Mouse (Mus musculus) heart, adult 2 months (tissue): ENCODE measurements at regions not wholly inside any gene's neighbourhood (a gene's known extent, or its start where the extent isn't known, plus 50 kb on each side); places are given as distances from the start of the nearest gene placed in this dataset.

ENCODE experiments used
- DNase-seq, 2 experiments: peaks; one replicate each; pipeline ENCODE4 v3.0.0; 2021
- H3K27ac ChIP-seq: fragments of 200-600 bp; 2 replicates; pipeline ENCODE4 v1.8.1; 2022
- H3K27me3 ChIP-seq: fragments of 200-500 bp; 2 replicates; pipeline ENCODE4 v1.6.1; 2012; ENCODE audit warnings: mild to moderate bottlenecking, low read length, inconsistent platforms, mixed read lengths; ENCODE audit not compliant: control insufficient read depth, insufficient read depth
- H3K36me3 ChIP-seq: fragments of 200-500 bp; 2 replicates; pipeline ENCODE4 v1.6.1; 2012; ENCODE audit warnings: low read length, inconsistent platforms; ENCODE audit not compliant: control insufficient read depth, insufficient read depth
- H3K4me1 ChIP-seq: fragments of 200-500 bp; 2 replicates; pipeline ENCODE4 v1.6.1; 2011; ENCODE audit warnings: low read length; ENCODE audit not compliant: control insufficient read depth, insufficient read depth
- H3K4me3 ChIP-seq: fragments of 200-600 bp; 2 replicates; pipeline ENCODE4 v1.8.1; 2022
- H3K79me2 ChIP-seq: fragments of 200-500 bp; replicated peaks from 2 replicates; pipeline ENCODE4 v1.6.1; 2012; ENCODE audit warnings: mild to moderate bottlenecking, inconsistent platforms, low read length, moderate library complexity, mixed read lengths; ENCODE audit not compliant: control insufficient read depth, insufficient read depth
- H3K9ac ChIP-seq: fragments of 200-500 bp; 2 replicates; pipeline ENCODE4 v1.6.1; 2012; ENCODE audit warnings: low read depth, mild to moderate bottlenecking, control low read depth, inconsistent platforms, low read length, mixed read lengths
- CTCF ChIP-seq: fragments of 200-600 bp; IDR thresholded peaks from 2 replicates; pipeline ENCODE4 v1.8.1; 2022; ENCODE audit warnings: antibody characterized with exemption, mild to moderate bottlenecking, moderate library complexity
- EP300 ChIP-seq: fragments of 200-500 bp; IDR thresholded peaks from 2 replicates; pipeline ENCODE4 v1.6.1; 2011; ENCODE audit warnings: low read depth, low read length, control low read depth; ENCODE audit not compliant: insufficient read depth
- POLR2A ChIP-seq: fragments of 200-500 bp; IDR thresholded peaks from 2 replicates; pipeline ENCODE4 v1.6.1; 2011; ENCODE audit warnings: mild to moderate bottlenecking, low read depth, low read length, control low read depth; ENCODE audit not compliant: insufficient read depth
- WGBS: fragments of 180-500 bp; shearing (Covaris S2); methylation state at CpG from one replicate; pipeline ENCODE4 v1.1.7; 2018; 5-methylcytosine and 5-hydroxymethylcytosine counted together
- intact Hi-C: fragments of 180-260 bp; cut with DNase I; formaldehyde crosslinking; loops from one replicate; pipeline ENCODE4 v1.15.1; 2025

DNA sequence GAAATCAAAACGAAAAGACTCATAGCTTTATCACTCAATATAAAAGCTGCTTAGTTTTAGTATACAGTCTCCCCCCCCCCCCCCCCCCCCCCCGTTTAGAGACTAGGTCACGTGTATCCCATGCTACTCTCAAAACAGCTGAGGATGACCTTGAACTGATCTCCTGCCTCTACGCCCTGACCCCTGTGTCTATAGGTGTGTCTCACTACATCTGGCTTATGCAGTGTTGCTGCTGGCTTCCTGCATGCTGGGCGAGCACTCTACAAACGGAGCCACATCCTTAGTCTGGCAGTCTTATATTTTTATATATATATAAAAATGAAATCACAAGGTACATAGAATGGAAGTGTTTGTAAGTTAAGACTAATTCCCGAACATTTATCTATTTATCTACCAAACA, 79.3 kb upstream of the Lrig1 start:
- Histone ChIP-seq H3K27ac (no peak overlapping the region), H3K4me1 (peaks cover 1% of the 10 kb centered on the region; the same call in 1 of the 2 replicates), H3K36me3 (no peaks in the 10 kb centered on the region), H3K79me2 (no peaks in the 10 kb centered on the region), H3K9ac (no peak overlapping the region), H3K4me3 (no peak overlapping the region), H3K27me3 (no peaks in the 10 kb centered on the region)
- no peak for TF ChIP-seq CTCF
- no peak for TF ChIP-seq EP300
- TF ChIP-seq POLR2A: no peak
- WGBS: 63% methylated on average over 6 of the region's 7 CpGs
- no peak for DNase-seq
- intact Hi-C loops: no loop called here

DNA sequence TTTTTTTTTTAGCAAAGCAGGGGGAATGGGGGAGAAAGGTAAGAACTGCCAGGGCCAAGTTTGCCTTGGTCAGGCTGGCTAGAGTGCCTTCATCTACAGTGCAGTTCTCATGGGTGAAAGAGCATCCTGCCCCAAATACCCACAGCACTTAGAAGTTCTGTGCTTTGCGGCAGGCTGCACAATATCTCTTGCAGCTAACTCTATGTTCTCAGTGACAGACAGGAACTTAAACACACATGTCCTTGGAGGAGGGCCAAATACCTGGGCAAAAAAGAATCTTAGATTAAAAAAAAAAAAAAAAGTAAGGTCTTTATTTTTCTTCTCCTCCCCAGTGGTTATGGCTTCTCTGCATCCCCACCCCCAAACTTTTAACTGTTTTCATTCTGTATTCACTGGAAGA, 78.8 kb upstream of the Lrig1 start:
- intact Hi-C loops: no loop called here

DNA sequence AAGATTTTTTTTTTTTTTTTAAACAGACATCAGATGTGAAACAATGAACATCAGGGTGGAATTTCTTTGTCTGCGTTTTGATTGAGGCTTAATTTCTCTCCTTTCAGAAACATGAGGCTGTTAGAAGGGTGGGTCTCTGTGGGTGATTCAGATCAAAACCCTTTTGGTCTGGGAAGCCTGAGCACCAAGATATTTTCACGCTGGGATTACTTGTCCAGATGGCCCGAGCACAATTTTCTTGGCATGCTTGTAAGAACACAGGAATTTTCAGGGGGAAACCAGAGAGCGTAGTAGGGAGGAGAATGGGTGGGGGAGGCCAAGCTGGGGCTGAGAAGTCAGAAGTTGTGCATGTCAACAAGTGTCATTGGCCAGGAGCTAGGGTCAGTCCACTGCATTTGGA, 76.6 kb upstream of the Lrig1 start:
- intact Hi-C loops: no loop called here
- no peak overlapping the region for H3K9ac ChIP-seq
- DNase-seq: peak in 1 of 2 experiments; percentile 18
- H3K4me3 ChIP-seq: no peak overlapping the region
- TF ChIP-seq CTCF (no peak), EP300 (no peak), POLR2A (no peak)
- 36% methylated on average over 4 of the region's 4 CpGs for WGBS
- no peak overlapping the region for H3K27ac ChIP-seq
- H3K4me1 ChIP-seq: peaks cover 1% of the 10 kb centered on the region; the same call in 1 of the 2 replicates
- no peaks in the 10 kb centered on the region for H3K27me3 ChIP-seq
- no peaks in the 10 kb centered on the region for H3K36me3 ChIP-seq
- H3K79me2 ChIP-seq: no peaks in the 10 kb centered on the region

More for the DNA sequence above, 78.8 kb upstream of the Lrig1 start:
- no peak overlapping the region for H3K27ac ChIP-seq
- no peak for TF ChIP-seq EP300
- no peak for TF ChIP-seq CTCF
- TF ChIP-seq POLR2A: no peak
- no peaks in the 10 kb centered on the region for H3K79me2 ChIP-seq
- no peaks in the 10 kb centered on the region for H3K27me3 ChIP-seq
- DNase-seq: no peak
- 19% methylated on average over 1 of the region's 1 CpGs for WGBS
- no peak overlapping the region for H3K4me3 ChIP-seq
- H3K36me3 ChIP-seq: no peaks in the 10 kb centered on the region
- H3K4me1 ChIP-seq: peaks cover 1% of the 10 kb centered on the region; the same call in 1 of the 2 replicates
- H3K9ac ChIP-seq: no peak overlapping the region

DNA sequence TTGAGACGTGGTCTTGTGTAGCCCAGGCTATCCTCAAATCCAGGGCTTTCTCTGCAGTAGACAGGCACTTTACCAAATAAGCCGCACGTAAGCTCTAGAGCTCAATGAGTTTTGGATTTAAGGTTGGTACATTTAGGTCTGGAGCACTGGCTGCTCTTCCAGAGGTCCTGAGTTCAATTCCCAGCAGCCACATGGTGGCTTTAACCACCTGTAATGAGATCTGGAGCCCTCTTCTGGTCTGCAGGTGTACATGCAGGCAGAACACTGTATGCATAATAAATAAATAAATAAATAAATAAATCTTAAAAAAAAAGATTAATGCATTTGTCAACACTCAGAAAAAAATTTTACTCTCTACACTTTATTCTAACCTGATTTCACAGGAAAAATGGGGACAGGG, 74.9 kb upstream of the Lrig1 start:
- intact Hi-C loops: no loop called here

DNA sequence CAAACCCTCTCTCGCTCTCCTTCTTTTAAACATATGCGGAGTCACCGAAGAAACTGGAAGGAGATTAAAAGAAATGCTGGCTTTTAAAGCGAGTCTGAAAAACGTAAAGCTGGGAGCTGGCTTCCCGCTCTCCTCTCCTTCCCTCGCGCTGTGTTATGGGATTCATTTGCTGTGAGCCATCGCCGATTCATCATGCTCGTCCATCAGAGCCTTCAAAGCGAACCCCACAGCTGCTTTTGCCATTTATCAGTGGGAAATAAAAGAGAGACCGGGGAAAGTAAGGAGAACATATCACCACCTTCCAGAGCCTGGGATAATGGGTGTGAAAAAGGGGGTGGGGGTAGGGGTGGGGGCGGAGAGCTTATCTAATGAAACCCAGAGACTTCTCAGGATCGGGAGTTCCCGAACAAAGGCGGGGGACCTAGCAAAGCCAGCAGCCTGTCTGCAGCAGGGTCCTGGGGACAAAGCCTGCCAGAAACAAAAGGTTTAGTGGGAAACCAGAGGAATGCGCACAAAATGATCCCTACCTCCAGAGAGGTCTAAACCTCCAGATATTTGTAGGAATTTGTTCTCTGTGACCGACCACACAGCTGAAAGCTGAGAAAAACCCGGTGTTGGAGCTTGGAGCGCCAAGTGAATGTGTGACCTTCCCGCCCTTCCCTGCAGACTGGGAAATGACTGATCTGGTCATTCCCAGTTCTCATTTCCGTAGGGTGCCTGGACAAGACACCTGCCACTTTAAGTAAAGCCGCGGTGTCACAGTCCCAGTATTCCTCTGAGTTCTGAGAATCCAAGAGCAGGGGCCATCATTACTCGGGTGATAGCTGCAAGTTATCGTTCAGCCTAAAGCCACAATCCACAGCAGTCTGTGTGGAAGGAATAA, 73.9 kb upstream of the Lrig1 start:
- no peak for TF ChIP-seq CTCF
- no peak for TF ChIP-seq POLR2A
- TF ChIP-seq EP300: no peak
- intact Hi-C loops: no loop called here
- Histone ChIP-seq H3K4me1 (no peaks in the 10 kb centered on the region), H3K4me3 (peak overlapping the region; percentile 11; the same call in 1 of the 2 replicates), H3K36me3 (no peaks in the 10 kb centered on the region), H3K27ac (no peak overlapping the region), H3K9ac (no peak overlapping the region), H3K27me3 (no peaks in the 10 kb centered on the region), H3K79me2 (no peaks in the 10 kb centered on the region)
- DNase-seq: no peak
- WGBS: 21% methylated on average over 27 of the region's 27 CpGs

More for the DNA sequence above, 74.9 kb upstream of the Lrig1 start:
- no peak overlapping the region for H3K9ac ChIP-seq
- no peaks in the 10 kb centered on the region for H3K27me3 ChIP-seq
- no peak overlapping the region for H3K4me3 ChIP-seq
- H3K4me1 ChIP-seq: peaks cover 1% of the 10 kb centered on the region; the same call in 1 of the 2 replicates
- no peak for DNase-seq
- 100% methylated on average over 3 of the region's 3 CpGs for WGBS
- no peak overlapping the region for H3K27ac ChIP-seq
- no peaks in the 10 kb centered on the region for H3K79me2 ChIP-seq
- H3K36me3 ChIP-seq: no peaks in the 10 kb centered on the region
- TF ChIP-seq CTCF (peak; percentile 32), EP300 (no peak)
